Mouse (Mus musculus) thymus, adult 2 months (tissue): ENCODE data around the gene Mxd1. TPM values are rescaled to one million over a fixed set of nuclear protein-coding genes. Genes with fewer than 3 reads are reported as not detected.

Experiments used
- DNase-seq: peaks from one replicate; pipeline ENCODE4 v3.0.0; 2021
- H3K27ac ChIP-seq: fragments of 200-500 bp; 2 replicates; pipeline ENCODE4 v1.5.1; 2012; ENCODE audit warnings: low read length, control low read depth; ENCODE audit not compliant: control insufficient read depth, insufficient read depth
- H3K27me3 ChIP-seq: fragments of 200-500 bp; 2 replicates; pipeline ENCODE4 v1.6.1; 2012; ENCODE audit warnings: mild to moderate bottlenecking, low read length, moderate library complexity, mixed read lengths; ENCODE audit not compliant: control insufficient read depth, insufficient read depth
- H3K36me3 ChIP-seq: fragments of 200-500 bp; 2 replicates; pipeline ENCODE4 v1.6.1; 2012; ENCODE audit warnings: mild to moderate bottlenecking, low read length, moderate library complexity; ENCODE audit not compliant: control insufficient read depth, insufficient read depth
- H3K4me1 ChIP-seq: fragments of 200-500 bp; replicated peaks from 2 replicates; pipeline ENCODE4 v1.6.1; 2012; ENCODE audit warnings: low read length; ENCODE audit not compliant: control insufficient read depth, insufficient read depth
- H3K4me3 ChIP-seq: fragments of 200-500 bp; 2 replicates; pipeline ENCODE4 v1.5.1; 2012; ENCODE audit warnings: mild to moderate bottlenecking, low read length, control low read depth, moderate library complexity; ENCODE audit not compliant: control insufficient read depth, insufficient read depth
- CTCF ChIP-seq: fragments of 200-500 bp; IDR thresholded peaks from 2 replicates; pipeline ENCODE4 v1.5.1; 2012; ENCODE audit warnings: mild to moderate bottlenecking, control low read depth, low read length, moderate library complexity, borderline replicate concordance; ENCODE audit not compliant: control insufficient read depth, poor library complexity, insufficient read depth; ENCODE audit errors: extremely low read depth
- POLR2A ChIP-seq: fragments of 200-500 bp; IDR thresholded peaks from 2 replicates; pipeline ENCODE4 v1.6.1; 2012; ENCODE audit warnings: mild to moderate bottlenecking, low read length, control low read depth, moderate library complexity; ENCODE audit not compliant: control insufficient read depth, poor library complexity, insufficient read depth; ENCODE audit errors: extremely low read depth
- WGBS: fragments of 180-500 bp; shearing (Covaris S2); methylation state at CpG from one replicate; pipeline ENCODE4 v1.1.7; 2018; 5-methylcytosine and 5-hydroxymethylcytosine counted together
- polyA plus RNA-seq: library from polyadenylated mRNA; depleted of rRNA; stranded (reverse); fragments of >200 nt; gene quantifications from 2 replicates; pipeline ENCODE4 v1.2.3, GENCODE M21; 2012

Gene Mxd1
- polyA plus RNA-seq, 1 experiment: 28.6 TPM

DNA sequence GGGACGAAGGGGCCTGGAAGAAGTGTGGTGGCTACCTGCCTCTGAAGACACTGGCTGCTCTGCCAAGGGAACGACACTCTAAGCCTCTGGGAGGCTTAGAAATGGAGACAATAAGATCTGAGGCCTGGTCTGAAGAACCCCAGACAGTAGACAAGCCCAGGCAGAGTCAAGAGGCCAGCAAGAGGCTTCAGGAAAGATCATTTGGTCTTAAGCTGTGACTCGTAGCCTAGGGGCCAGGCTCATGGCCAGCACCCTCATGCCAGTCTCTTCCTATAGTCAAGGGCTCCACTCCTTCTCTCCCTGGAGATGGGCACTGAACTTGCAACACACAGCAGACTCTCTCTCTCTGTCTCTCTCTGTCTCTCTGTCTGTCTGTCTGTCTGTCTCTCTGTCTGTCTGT is 28.8 kb downstream of the Mxd1 start:
- no peak for DNase-seq
- Histone ChIP-seq H3K4me3 (no peak overlapping the region), H3K4me1 (peaks cover 8% of the 10 kb centered on the region), H3K36me3 (no peaks in the 10 kb centered on the region), H3K27ac (no peak overlapping the region), H3K27me3 (no peaks in the 10 kb centered on the region)
- 90% methylated on average over 3 of the region's 3 CpGs for WGBS
- TF ChIP-seq CTCF (no peak), POLR2A (no peak)

DNA sequence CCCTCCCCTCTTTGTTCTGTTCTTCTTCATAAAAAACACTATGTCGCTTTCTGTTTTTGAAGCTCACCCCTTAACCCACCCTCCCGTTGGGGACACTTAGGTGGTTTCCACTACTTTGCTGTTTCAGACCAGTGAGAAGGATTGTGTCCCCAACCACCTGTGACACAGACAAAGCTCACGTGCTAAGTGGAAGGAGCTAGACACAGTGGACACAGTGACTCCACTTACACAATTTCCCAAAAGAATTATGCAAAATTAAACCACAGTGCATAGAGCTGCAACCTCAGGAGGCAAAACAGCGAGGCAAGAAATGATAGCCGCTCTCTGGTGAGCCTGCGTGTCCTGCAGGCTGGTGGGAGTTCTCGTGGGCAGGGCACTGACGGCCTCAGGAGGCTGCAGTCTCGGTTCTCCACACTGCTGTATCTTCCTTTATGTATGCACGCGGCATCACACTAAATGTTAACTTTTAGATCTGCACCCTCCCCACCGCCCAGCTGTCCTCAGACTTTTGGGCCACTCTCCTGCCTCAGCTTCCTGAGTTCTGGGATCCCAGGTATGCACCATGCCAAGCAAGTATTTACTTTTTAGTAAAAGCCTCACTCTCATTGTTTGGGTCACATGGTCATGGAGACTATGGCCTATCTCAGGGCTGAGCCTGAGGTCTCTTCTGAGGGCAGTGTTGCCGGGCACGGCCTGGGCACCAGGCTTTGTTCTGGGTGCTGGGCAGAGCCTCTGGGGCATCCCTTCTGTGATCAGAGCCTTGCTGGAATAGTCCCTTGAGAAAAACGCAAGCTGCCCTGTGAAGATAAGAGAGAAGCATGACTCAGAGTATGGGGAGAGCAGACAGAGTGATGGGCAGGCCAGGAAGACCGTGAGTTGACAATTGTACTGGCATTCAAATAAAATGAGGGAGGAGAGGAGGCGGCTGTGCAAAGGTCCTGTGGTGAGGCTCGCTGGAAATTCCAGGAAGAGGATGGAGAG is 29.5 kb downstream of the Mxd1 start:
- WGBS: 85% methylated on average over 18 of the region's 18 CpGs
- TF ChIP-seq CTCF (no peak), POLR2A (no peak)
- Histone ChIP-seq H3K36me3 (no peaks in the 10 kb centered on the region), H3K4me1 (peaks cover 3% of the 10 kb centered on the region), H3K27ac (no peak overlapping the region), H3K27me3 (no peaks in the 10 kb centered on the region), H3K4me3 (no peak overlapping the region)
- no peak for DNase-seq

GRCm38 (mm10) chr6:86638434-86638833 is 30.5 kb downstream of the Mxd1 start:
- Histone ChIP-seq H3K4me3 (no peak overlapping the region), H3K36me3 (no peaks in the 10 kb centered on the region), H3K27me3 (no peaks in the 10 kb centered on the region), H3K4me1 (no peaks in the 10 kb centered on the region), H3K27ac (no peak overlapping the region)
- 76% methylated on average over 2 of the region's 2 CpGs for WGBS
- DNase-seq: no peak
- no peak for TF ChIP-seq CTCF
- TF ChIP-seq POLR2A: no peak

- WGBS: 98% methylated on average over 2 of the region's 2 CpGs
- Histone ChIP-seq H3K27me3 (no peaks in the 10 kb centered on the region), H3K4me3 (no peak overlapping the region), H3K4me1 (no peaks in the 10 kb centered on the region), H3K27ac (no peak overlapping the region), H3K36me3 (no peaks in the 10 kb centered on the region)
- no peak for TF ChIP-seq POLR2A
- TF ChIP-seq CTCF: no peak
- DNase-seq: no peak
Observed at GRCm38 (mm10) chr6:86637860-86638259, 31.1 kb downstream of the Mxd1 start.

DNA sequence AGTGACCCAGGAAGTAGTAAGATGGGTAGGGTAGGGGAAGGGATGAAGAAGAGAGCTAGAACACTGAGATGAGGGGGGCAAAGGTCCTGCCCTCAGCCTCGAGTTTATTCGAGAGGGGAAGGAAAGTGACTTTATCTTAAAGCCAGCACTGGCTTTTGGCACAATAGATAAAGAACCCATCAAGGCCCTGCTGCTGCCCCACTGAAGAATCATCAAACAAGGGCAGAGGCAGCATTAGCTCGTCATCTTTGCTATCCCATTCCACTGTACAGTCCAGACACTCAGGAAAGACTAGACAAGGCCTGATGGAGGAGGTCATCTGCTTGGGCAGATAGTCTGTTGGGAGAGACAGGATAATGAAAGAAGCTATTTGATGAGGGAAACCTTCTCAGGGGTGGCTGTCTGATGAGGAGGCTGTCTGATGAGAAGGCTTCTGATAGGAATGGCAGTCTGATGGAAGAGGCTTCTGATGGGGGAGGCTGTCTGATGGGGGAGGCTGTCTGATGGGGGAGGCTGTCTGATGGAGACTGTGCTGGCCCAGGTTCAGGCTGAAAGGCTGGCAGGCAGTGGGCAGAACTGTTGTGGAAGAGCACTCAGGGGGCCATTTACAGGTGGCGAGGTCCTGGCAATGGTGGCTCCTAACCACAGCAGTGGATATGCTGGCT is 31.7 kb downstream of the Mxd1 start:
- H3K27me3 ChIP-seq: no peaks in the 10 kb centered on the region
- 67% methylated on average over 4 of the region's 4 CpGs for WGBS
- H3K4me3 ChIP-seq: no peak overlapping the region
- no peak for DNase-seq
- no peaks in the 10 kb centered on the region for H3K4me1 ChIP-seq
- no peak overlapping the region for H3K27ac ChIP-seq
- H3K36me3 ChIP-seq: no peaks in the 10 kb centered on the region
- TF ChIP-seq POLR2A: no peak

DNA sequence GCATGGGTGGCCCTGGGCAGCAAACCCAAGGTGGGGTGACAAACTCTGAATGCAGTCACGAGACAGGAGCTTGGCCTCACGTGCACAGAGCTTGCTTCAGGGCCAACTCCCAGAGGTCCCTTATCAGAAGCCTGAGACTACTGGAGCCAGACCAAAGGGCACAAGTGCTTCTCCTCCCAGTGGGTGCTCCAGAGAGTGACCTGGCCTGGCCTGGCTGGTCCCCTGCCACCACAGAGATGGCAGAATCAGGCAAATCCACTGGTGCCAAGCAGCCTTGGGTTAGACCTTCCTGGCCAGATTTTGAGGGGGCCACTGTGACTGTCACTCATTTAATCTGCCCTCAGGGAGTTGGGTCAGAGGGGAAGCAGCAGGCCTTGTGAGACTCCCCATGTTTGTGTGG is 32.5 kb downstream of the Mxd1 start:
- H3K36me3 ChIP-seq: no peaks in the 10 kb centered on the region
- H3K4me1 ChIP-seq: no peaks in the 10 kb centered on the region
- DNase-seq: no peak
- no peak overlapping the region for H3K4me3 ChIP-seq
- WGBS: 96% methylated on average over 2 of the region's 2 CpGs
- TF ChIP-seq CTCF (no peak), POLR2A (no peak)
- H3K27me3 ChIP-seq: no peaks in the 10 kb centered on the region
- no peak overlapping the region for H3K27ac ChIP-seq
